17 mouse cellular contexts compared by ENCODE assay signal in the genomic region with DNA sequence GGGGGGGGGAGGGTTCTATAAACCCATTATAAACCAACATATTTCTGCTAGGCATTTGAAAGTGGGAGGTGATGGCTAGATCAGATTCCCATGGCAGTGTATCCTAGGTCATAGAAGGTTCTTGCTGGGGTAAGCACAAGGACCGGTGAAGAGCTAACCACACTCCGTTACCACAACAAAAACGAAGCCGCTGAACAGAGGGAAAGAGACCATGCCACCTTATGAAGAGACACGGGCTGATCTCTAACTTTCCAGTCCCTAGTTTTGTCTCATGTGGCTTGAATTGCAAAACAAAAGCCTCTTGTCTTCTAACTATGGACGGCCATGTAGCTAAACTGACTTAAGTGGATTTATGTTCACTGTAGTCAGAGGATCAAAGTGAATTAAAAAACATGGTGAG.
"Had no signal": no experiment of that assay in that cellular context is flagged by ENCODE, and none has a peak within 500 bp of the region (broad histone marks: within the 10 kb centered on the region; RNA-seq: fewer than 3 reads in every experiment).

No protein-coding gene starts in this region.

- H3K36me3 ChIP-seq: limb, embryonic 12.5 days; limb, embryonic 15.5 days; liver, embryonic 15.5 days; midbrain, embryonic 12.5 days had no signal

- H3K9ac ChIP-seq: limb, embryonic 12.5 days; limb, embryonic 15.5 days; lung, embryonic 14.5 days; midbrain, embryonic 12.5 days had no signal

- ATAC-seq: intestine, embryonic 16.5 days; lung, postnatal 0 days; midbrain, embryonic 16.5 days had no signal

- H3K4me3 ChIP-seq: limb, embryonic 12.5 days; limb, embryonic 15.5 days; liver, embryonic 15.5 days; midbrain, embryonic 12.5 days; myocyte had no signal

- H3K4me2 ChIP-seq: limb, embryonic 12.5 days; limb, embryonic 15.5 days; liver, embryonic 11.5 days; liver, embryonic 15.5 days; lung, embryonic 14.5 days; midbrain, embryonic 12.5 days had no signal

- H3K27ac ChIP-seq: kidney, postnatal 0 days; limb, embryonic 12.5 days; limb, embryonic 15.5 days; midbrain, embryonic 12.5 days had no signal

- H3K4me1 ChIP-seq: limb, embryonic 12.5 days; limb, embryonic 15.5 days; midbrain, embryonic 12.5 days had no signal

- H3K9me3 ChIP-seq: limb, embryonic 12.5 days; limb, embryonic 15.5 days; liver, embryonic 15.5 days; midbrain, embryonic 12.5 days had no signal

- H3K27me3 ChIP-seq: limb, embryonic 12.5 days; limb, embryonic 15.5 days; liver, embryonic 15.5 days; midbrain, embryonic 12.5 days had no signal

- DNase-seq: kidney, adult 18-20 months; kidney, postnatal 25 days; layer of hippocampus, postnatal 36 days; left cerebral cortex, postnatal 4 days; lung, embryonic 14.5 days; thymus, adult 18-20 months; thymus, postnatal 14 days had no signal
